Mouse (Mus musculus) heart, adult 2 months (tissue): ENCODE measurements at regions not wholly inside any gene's neighbourhood (a gene's known extent, or its start where the extent isn't known, plus 50 kb on each side); places are given as distances from the start of the nearest gene placed in this dataset.

Experiments
- CTCF ChIP-seq: fragments of 200-600 bp; IDR thresholded peaks from 2 replicates; pipeline ENCODE4 v1.8.1; 2022; ENCODE audit warnings: antibody characterized with exemption, mild to moderate bottlenecking, moderate library complexity
- EP300 ChIP-seq: fragments of 200-500 bp; IDR thresholded peaks from 2 replicates; pipeline ENCODE4 v1.6.1; 2011; ENCODE audit warnings: low read depth, low read length, control low read depth; ENCODE audit not compliant: insufficient read depth

- TF ChIP-seq CTCF (no peak), EP300 (no peak)
Measured at GRCm38 (mm10) chr12:118391654-118392053, 90.4 kb upstream of the Sp4 start.
